Mouse (Mus musculus) lung, embryonic 15.5 days (tissue): ENCODE measurements around the gene Nmb. TPM values are rescaled to one million over a fixed set of nuclear protein-coding genes. Genes with fewer than 3 reads are reported as not detected.

ENCODE experiments used
- ATAC-seq: fragments of 200-750 bp; cut with Nextera tagmentation; 2 replicates; pipeline ENCODE4 v1.8.0; 2017; ENCODE audit warnings: moderate number of reproducible peaks, borderline replicate concordance; ENCODE audit not compliant: low FRiP score, low TSS enrichment; ENCODE audit errors: extremely low read depth
- H3K27ac ChIP-seq: fragments of 300-500 bp; sonication (generic); 2 replicates; pipeline ENCODE4 v1.5.1; 2015; ENCODE audit warnings: moderate library complexity, mild to moderate bottlenecking, inconsistent platforms
- H3K27me3 ChIP-seq: fragments of 300-500 bp; sonication (generic); 2 replicates; pipeline ENCODE4 v1.6.1; 2015; ENCODE audit warnings: inconsistent platforms
- H3K36me3 ChIP-seq: fragments of 300-500 bp; sonication (generic); 2 replicates; pipeline ENCODE4 v1.6.1; 2015; ENCODE audit warnings: inconsistent platforms
- H3K4me1 ChIP-seq: fragments of 300-500 bp; sonication (generic); 2 replicates; pipeline ENCODE4 v1.6.1; 2015; ENCODE audit warnings: inconsistent platforms
- H3K4me2 ChIP-seq: fragments of 300-500 bp; sonication (generic); 2 replicates; pipeline ENCODE4 v1.6.1; 2015; ENCODE audit warnings: inconsistent platforms, mild to moderate bottlenecking, moderate library complexity
- H3K4me3 ChIP-seq: fragments of 300-500 bp; sonication (generic); 2 replicates; pipeline ENCODE4 v1.5.1; 2015; ENCODE audit warnings: mild to moderate bottlenecking, inconsistent platforms
- H3K9ac ChIP-seq: fragments of 300-500 bp; sonication (generic); 2 replicates; pipeline ENCODE4 v1.6.1; 2015; ENCODE audit warnings: inconsistent platforms
- H3K9me3 ChIP-seq: fragments of 300-500 bp; sonication (generic); 2 replicates; pipeline ENCODE4 v1.6.1; 2016; ENCODE audit warnings: inconsistent platforms
- WGBS: fragments of 180-500 bp; shearing (Covaris S2); methylation state at CpG from one replicate; pipeline ENCODE4 v1.1.7; 2015; 5-methylcytosine and 5-hydroxymethylcytosine counted together
- polyA plus RNA-seq: library from polyadenylated mRNA; unstranded; fragments of >200 nt; fragmentation: Nextera tagmentation; extraction: Ambion mirVana; gene quantifications from 2 replicates; pipeline ENCODE4 v1.2.1, GENCODE M21; 2015

Nmb gene
- polyA plus RNA-seq, 1 experiment from 2014 or later, result 7.3 TPM

DNA sequence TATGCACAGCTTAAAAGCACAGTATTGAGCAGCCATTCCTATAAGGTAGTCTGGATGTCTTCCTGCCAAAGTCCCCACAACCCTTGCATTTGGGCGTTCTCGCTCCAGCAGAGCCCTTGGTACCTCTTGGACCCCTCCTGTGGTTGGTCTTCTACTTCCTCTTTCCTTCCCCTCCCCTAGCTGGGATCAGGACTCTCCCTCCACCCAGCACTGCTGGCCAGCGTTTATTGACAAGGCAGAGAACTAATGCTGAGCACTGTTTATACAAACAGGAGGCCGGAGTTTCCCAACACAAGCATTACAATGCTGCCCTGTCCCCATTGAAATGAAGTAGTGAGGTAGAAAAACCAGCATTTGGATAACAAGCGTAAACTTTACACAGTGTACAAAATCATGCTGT is 31.8 kb downstream of the Nmb start:
- no peak overlapping the region for H3K4me3 ChIP-seq
- no peak overlapping the region for H3K27ac ChIP-seq
- H3K4me2 ChIP-seq, result no peak overlapping the region
- no peaks in the 10 kb centered on the region for H3K27me3 ChIP-seq
- ATAC-seq, result no peak
- H3K9me3 ChIP-seq, result no peaks in the 10 kb centered on the region
- 0 out of 2 replicates have a peak, but pooled peaks cover 3% of the 10 kb centered on the region for H3K4me1 ChIP-seq
- H3K9ac ChIP-seq, result no peak overlapping the region
- peaks cover 82% of the 10 kb centered on the region for H3K36me3 ChIP-seq
- WGBS, result 88% methylated on average over 5 of the region's 5 CpGs

DNA sequence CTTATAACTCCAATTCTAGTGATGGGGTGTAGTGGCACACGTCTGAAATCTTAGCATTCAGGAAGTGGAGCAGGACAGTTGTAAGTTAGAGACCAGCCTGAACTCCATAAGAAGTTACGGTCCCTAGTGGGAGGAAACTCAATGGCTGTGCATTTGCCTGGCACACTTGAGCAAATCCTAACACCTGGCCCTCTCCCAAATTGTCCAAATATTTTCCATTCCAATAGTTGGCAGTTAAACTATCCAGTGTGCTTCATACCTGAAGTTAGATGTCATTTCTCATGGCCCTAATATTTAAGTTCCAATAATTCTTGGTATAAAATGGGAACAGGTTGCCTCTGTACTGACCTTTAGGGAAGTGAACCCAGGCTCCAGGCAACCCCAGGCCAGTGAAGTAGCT is 36.2 kb downstream of the Nmb start:
- H3K27me3 ChIP-seq, result no peaks in the 10 kb centered on the region
- H3K9me3 ChIP-seq, result no peaks in the 10 kb centered on the region
- no peak overlapping the region for H3K4me2 ChIP-seq
- no peak overlapping the region for H3K9ac ChIP-seq
- H3K4me1 ChIP-seq, result peaks cover 25% of the 10 kb centered on the region
- no peak for ATAC-seq
- peaks cover 65% of the 10 kb centered on the region for H3K36me3 ChIP-seq
- 79% methylated on average over 2 of the region's 2 CpGs for WGBS
- no peak overlapping the region for H3K27ac ChIP-seq
- no peak overlapping the region for H3K4me3 ChIP-seq

DNA sequence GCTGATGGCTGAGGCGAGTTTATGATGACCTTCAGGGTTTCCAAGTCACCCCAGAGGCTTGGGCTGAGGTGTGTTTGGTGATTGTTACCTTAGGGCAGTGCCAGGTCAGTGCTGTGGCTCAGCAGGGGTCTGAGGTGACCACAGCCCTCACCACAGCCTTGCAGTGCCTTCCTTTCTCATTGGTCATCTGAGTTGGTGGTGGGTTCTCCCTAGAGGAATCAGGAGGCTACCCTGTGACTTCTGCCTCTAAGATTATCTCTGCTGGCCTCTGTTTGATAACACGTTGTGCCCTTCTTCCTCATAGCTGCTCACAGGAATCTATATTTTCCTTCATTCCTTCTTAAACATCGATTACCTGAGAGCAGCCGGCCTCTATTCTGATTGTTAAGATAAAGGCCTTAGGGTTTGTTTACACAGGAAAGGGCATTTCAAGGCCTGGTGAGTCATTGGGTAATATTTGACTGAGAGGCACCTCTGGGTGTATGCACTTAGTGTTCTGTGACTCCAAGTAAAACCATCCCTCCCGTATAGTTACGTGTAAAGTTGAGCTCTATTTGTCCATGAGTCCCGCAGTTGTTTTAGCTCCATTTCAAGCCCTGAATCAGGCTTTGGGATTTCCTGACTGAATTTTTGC is 38.2 kb downstream of the Nmb start:
- Histone ChIP-seq H3K9me3 (no peaks in the 10 kb centered on the region), H3K27me3 (no peaks in the 10 kb centered on the region), H3K27ac (peak overlapping the region; percentile 46), H3K4me3 (no peak overlapping the region), H3K4me2 (no peak overlapping the region), H3K4me1 (peaks cover 42% of the 10 kb centered on the region), H3K36me3 (peaks cover 52% of the 10 kb centered on the region), H3K9ac (no peak overlapping the region)
- ATAC-seq, result no peak
- 44% methylated on average over 7 of the region's 7 CpGs for WGBS

DNA sequence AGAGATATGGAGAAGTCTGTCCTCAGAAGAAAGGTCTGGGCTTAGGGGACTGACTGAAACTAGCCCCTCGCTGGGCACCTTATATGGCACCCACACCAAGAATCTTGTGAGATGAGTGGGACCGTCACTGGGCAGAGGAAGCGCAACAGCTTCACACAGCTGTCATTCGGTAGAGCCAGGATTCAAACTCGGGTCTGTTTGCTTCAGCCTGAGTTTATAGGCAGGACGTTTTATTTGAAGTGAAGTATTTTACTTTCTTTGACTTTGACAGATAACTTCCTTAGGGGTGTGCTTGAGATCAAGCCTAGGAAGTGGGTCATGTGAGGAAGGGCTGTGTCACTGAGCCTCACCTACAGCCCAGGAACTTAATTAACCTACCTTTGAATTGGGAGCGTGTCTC is 39.4 kb downstream of the Nmb start:
- H3K4me1 ChIP-seq, result peaks cover 44% of the 10 kb centered on the region
- WGBS, result 79% methylated on average over 7 of the region's 7 CpGs
- no peak overlapping the region for H3K9ac ChIP-seq
- no peaks in the 10 kb centered on the region for H3K27me3 ChIP-seq
- H3K9me3 ChIP-seq, result no peaks in the 10 kb centered on the region
- 0 out of 2 replicates have a peak overlapping the region, but pooled peaks have one; percentile 5 for H3K4me2 ChIP-seq
- H3K36me3 ChIP-seq, result peaks cover 43% of the 10 kb centered on the region
- H3K4me3 ChIP-seq, result no peak overlapping the region
- peak overlapping the region; percentile 62 for H3K27ac ChIP-seq
- ATAC-seq, result no peak

DNA sequence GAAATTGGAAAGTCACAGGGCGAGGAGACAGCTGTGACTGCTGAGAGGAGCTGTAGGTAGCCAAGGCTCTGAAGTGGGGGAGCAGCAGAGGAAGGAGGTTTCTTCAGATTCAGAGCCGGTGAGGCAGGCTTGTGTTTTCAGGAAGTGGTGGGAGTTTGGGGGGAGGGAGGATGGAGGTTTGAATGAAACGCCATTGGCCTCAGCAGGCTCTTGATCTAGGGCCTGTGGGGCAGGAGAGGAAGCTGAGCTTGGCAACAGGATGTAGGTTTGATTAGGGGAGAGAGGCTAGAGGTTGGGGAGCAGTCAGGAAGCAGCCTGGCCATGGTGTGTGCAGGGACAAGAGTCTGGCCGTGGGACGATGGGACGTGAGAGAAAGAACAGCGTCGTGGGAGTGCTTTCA is 40.0 kb downstream of the Nmb start:
- H3K36me3 ChIP-seq, result peaks cover 36% of the 10 kb centered on the region
- peaks cover 48% of the 10 kb centered on the region for H3K4me1 ChIP-seq
- no peak for ATAC-seq

DNA sequence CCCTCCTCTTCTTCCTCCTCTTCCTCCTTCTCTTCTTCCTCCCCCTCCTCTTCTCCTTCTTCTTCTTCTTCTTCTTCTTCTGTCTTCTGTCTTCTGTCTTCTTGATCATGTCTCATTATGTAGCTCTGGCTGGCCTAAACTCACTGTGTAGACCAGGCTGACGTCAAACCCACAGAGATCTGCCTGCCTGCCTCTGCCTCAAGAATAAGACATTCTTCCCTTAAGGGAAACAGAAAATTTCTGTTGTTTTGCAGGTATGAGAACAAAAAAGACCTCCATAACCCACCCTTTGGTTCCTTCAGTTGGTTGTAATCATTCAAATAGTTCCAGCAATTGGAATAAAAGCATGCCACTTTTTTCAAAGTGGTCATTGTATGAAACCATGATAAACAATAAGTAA is 40.7 kb downstream of the Nmb start:
- 74% methylated on average over 1 of the region's 1 CpGs for WGBS
- peaks cover 29% of the 10 kb centered on the region for H3K36me3 ChIP-seq
- H3K9me3 ChIP-seq, result no peaks in the 10 kb centered on the region
- H3K4me2 ChIP-seq, result no peak overlapping the region
- no peaks in the 10 kb centered on the region for H3K27me3 ChIP-seq
- peaks cover 49% of the 10 kb centered on the region for H3K4me1 ChIP-seq
- H3K27ac ChIP-seq, result peak overlapping the region; percentile 62; the same call in 1 of the 2 replicates
- no peak overlapping the region for H3K4me3 ChIP-seq
- no peak overlapping the region for H3K9ac ChIP-seq
- no peak for ATAC-seq

More for the DNA sequence above, 40.0 kb downstream of the Nmb start:
- Histone ChIP-seq H3K4me2 (0 out of 2 replicates have a peak overlapping the region, but pooled peaks have one; percentile 5), H3K9ac (no peak overlapping the region), H3K27ac (peak overlapping the region; percentile 62), H3K4me3 (no peak overlapping the region), H3K9me3 (no peaks in the 10 kb centered on the region), H3K27me3 (no peaks in the 10 kb centered on the region)
- WGBS, result 63% methylated on average over 8 of the region's 8 CpGs

DNA sequence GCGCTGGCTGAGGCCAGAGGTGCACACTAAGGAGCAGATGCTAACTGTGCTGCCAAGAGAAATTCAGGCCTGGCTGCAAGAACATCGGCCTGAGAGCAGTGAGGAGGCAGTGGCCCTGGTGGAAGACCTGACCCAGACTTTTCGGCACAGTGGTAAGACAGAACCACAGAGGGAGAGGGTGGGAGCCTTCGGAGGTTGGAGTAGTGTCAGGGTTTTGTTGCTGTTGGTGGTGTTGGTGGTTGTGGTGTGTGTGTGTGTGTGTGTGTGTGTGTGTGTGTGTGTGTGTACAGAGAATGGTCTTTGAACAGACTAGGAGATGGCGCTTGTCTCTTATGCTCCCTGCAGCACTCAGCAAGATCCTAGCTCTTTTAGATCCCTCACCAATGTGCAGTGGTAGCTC is 41.4 kb downstream of the Nmb start:
- Histone ChIP-seq H3K4me2 (no peak overlapping the region), H3K9ac (no peak overlapping the region)

DNA sequence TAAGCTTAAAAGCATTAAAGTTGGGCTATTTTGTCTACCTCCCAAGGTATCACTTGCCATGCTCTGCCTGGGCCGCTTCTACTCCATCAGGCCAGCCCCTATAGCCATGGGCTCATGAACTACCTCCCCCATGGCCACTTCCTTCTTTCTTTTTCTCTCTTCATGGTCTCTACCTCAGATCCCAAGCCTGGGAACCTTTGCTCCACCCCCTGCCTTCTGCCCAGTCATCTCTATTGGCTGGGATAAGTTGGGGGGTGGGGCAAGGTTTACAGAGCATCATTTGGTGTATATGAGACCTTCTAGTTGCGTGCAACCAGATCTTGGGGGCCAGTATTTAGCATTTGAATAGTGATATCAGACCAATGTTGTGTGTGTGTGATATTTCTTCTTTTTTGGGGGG is 42.4 kb downstream of the Nmb start:
- Histone ChIP-seq H3K27me3 (no peaks in the 10 kb centered on the region), H3K27ac (no peak overlapping the region), H3K9me3 (no peaks in the 10 kb centered on the region), H3K9ac (no peak overlapping the region), H3K4me2 (0 out of 2 replicates have a peak overlapping the region, but pooled peaks have one; percentile 8), H3K4me3 (no peak overlapping the region), H3K4me1 (peaks cover 46% of the 10 kb centered on the region), H3K36me3 (peaks cover 14% of the 10 kb centered on the region)
- WGBS, result 81% methylated on average over 2 of the region's 2 CpGs
- ATAC-seq, result no peak

More for the DNA sequence above, 41.4 kb downstream of the Nmb start:
- 79% methylated on average over 5 of the region's 5 CpGs for WGBS
- peak overlapping the region; percentile 41 for H3K27ac ChIP-seq
- H3K36me3 ChIP-seq, result peaks cover 23% of the 10 kb centered on the region
- no peak overlapping the region for H3K4me3 ChIP-seq
- H3K9me3 ChIP-seq, result no peaks in the 10 kb centered on the region
- H3K27me3 ChIP-seq, result no peaks in the 10 kb centered on the region
- no peak for ATAC-seq
- H3K4me1 ChIP-seq, result peaks cover 46% of the 10 kb centered on the region

DNA sequence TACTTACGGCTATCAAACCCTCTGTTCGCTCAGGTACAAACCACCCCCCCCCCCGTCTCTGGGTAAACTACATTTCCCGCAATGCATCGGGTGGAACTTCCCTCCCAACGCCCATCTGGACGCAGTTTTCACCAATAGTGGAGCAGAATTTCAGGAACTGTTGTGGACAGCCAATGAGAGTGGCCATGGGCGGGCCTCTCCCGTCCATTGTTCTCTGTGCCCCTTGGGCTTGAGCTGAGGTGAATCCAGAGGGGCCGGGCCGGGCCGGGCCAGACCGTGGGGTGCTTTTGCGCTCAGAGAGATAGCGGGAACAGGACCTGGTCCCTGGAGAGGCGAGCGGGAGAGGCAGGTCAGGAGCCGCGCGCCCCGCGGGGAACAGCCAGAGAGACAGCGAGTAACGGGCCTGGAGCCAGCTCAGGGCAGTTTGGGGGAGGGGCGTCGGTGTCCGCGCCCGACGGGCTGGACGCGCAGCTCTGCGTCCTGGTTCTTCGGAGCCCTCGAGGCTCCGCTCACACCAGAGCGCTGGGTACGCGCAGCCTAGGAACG is 44.1 kb downstream of the Nmb start, which contains the start of gene Zscan2:
TSS of gene Zscan2 (plus strand) at position 192 of the 546 bp plus-strand sequence.
- WGBS, result 1% methylated on average over 38 of the region's 40 CpGs
- no peaks in the 10 kb centered on the region for H3K27me3 ChIP-seq
- peak within 1 kb of the TSS; percentile 93 for H3K4me3 ChIP-seq
- ATAC-seq, result peak; percentile 98
- H3K27ac ChIP-seq, result peak within 1 kb of the TSS; percentile 87
- H3K4me2 ChIP-seq, result peak within 1 kb of the TSS; percentile 78
- peaks cover 33% of the 10 kb centered on the region for H3K4me1 ChIP-seq
- peak within 1 kb of the TSS; percentile 96 for H3K9ac ChIP-seq
- no peaks in the 10 kb centered on the region for H3K9me3 ChIP-seq
- peaks cover 7% of the 10 kb centered on the region; the same call in 1 of the 2 replicates for H3K36me3 ChIP-seq

DNA sequence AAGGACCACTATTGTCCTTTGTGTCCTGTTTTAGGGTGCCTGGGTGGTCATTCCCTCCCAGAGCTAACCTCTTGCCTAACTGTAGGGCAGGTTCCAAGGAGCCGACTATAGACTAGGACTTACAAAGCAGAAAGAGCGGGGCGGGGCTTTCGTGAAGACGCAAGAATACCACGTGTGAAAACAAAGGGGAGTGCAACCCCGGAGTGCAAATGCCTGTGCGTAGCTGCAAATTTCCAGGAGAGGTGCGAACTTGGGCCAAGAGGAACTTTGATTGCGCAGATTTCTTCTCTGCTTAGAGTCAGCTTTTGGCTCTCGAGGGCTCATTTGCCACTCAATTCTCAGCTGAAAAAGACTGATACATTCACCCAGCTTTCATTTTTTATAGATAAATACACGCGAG is 44.6 kb downstream of the Nmb start:
- Histone ChIP-seq H3K4me3 (peak overlapping the region; percentile 93), H3K4me2 (peak overlapping the region; percentile 78), H3K36me3 (peaks cover 2% of the 10 kb centered on the region; the same call in 1 of the 2 replicates), H3K9ac (peak overlapping the region; percentile 47), H3K4me1 (peaks cover 29% of the 10 kb centered on the region), H3K9me3 (no peaks in the 10 kb centered on the region), H3K27ac (peak overlapping the region; percentile 26), H3K27me3 (no peaks in the 10 kb centered on the region)
- WGBS, result under 1% methylated on average over 13 of the region's 13 CpGs
- peak; percentile 74; the same call in 1 of the 2 replicates for ATAC-seq

DNA sequence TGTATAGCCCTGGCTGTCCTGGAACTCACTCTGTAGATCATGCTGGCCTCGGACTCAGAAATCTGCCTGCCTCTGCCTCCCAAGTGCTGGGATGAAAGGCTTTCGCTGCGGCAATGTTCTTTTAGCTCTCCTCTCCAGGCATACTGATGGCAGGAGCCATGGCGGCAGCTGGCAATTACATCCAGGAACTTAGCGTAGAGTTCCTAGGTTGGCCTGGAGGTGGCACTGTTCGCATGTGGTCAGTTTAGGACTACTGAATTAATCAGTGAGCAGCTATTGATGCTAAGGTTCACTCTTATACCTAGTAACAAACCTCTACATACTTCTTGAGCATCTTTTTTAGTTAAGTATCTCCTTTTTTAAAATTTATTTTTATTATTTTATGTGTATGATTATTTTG is 47.7 kb downstream of the Nmb start:
- no peak for ATAC-seq
- Histone ChIP-seq H3K4me2 (no peak overlapping the region), H3K9me3 (no peaks in the 10 kb centered on the region), H3K4me3 (no peak overlapping the region), H3K27me3 (no peaks in the 10 kb centered on the region), H3K27ac (no peak overlapping the region), H3K4me1 (peaks cover 12% of the 10 kb centered on the region), H3K36me3 (no peaks in the 10 kb centered on the region), H3K9ac (no peak overlapping the region)
- 19% methylated on average over 6 of the region's 6 CpGs for WGBS

DNA sequence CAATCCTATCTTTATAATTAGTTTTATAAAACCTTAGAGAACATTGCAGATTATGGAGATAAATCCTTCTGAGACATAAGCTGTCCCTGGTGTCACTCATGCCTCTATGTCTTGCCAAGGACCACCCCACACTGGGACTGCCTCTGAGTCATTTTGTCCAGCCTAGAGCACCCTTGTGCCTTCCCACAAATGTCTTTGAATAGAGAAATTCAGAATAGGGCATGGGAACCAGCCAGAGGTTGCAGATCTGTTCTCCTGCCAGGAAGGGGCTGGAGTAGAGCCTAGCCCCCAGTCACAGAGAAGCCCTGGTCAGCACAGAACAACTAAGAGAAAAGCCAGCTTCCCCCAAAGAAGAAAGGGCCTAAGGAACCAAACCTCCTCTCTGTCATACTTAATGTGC is 49.6 kb downstream of the Nmb start:
- no peak for ATAC-seq
- Histone ChIP-seq H3K27ac (no peak overlapping the region), H3K4me2 (no peak overlapping the region)

More for the DNA sequence above, 49.6 kb downstream of the Nmb start:
- H3K9ac ChIP-seq, result no peak overlapping the region
- no peaks in the 10 kb centered on the region for H3K36me3 ChIP-seq
- no peaks in the 10 kb centered on the region for H3K27me3 ChIP-seq
- H3K4me1 ChIP-seq, result peaks cover 5% of the 10 kb centered on the region; the same call in 1 of the 2 replicates
- no peaks in the 10 kb centered on the region for H3K9me3 ChIP-seq
- no peak overlapping the region for H3K4me3 ChIP-seq
